Mouse (Mus musculus) kidney, embryonic 15.5 days (tissue): ENCODE results near the gene Cth. TPM values are rescaled to one million over a fixed set of nuclear protein-coding genes. Genes with fewer than 3 reads are reported as not detected.
"Not testable (repeated sequence)": the region's sequence is repeated elsewhere in the genome, so short reads cannot be mapped to it uniquely, and the experiment has no call there.

ENCODE experiments used
- ATAC-seq: fragments of 200-750 bp; cut with Nextera tagmentation; replicated peaks from 2 replicates; pipeline ENCODE4 v1.8.0; 2017; ENCODE audit warnings: moderate TSS enrichment; ENCODE audit not compliant: low FRiP score
- H3K27ac ChIP-seq: fragments of 300-500 bp; sonication (generic); 2 replicates; pipeline ENCODE4 v1.5.1; 2015; ENCODE audit warnings: mild to moderate bottlenecking, inconsistent platforms
- H3K27me3 ChIP-seq: fragments of 300-500 bp; sonication (generic); 2 replicates; pipeline ENCODE4 v1.6.1; 2015; ENCODE audit warnings: inconsistent platforms
- H3K36me3 ChIP-seq: fragments of 300-500 bp; sonication (generic); 2 replicates; pipeline ENCODE4 v1.6.1; 2015; ENCODE audit warnings: inconsistent platforms
- H3K4me1 ChIP-seq: fragments of 300-500 bp; sonication (generic); 2 replicates; pipeline ENCODE4 v1.6.1; 2015; ENCODE audit warnings: inconsistent platforms
- H3K4me2 ChIP-seq: fragments of 300-500 bp; sonication (generic); 2 replicates; pipeline ENCODE4 v1.6.1; 2015; ENCODE audit warnings: moderate library complexity, mild to moderate bottlenecking, inconsistent platforms
- H3K4me3 ChIP-seq: fragments of 300-500 bp; sonication (generic); replicated peaks from 2 replicates; pipeline ENCODE4 v1.5.1; 2015; ENCODE audit warnings: mild to moderate bottlenecking, inconsistent platforms
- H3K9ac ChIP-seq: fragments of 300-500 bp; sonication (generic); 2 replicates; pipeline ENCODE4 v1.6.1; 2015; ENCODE audit warnings: mild to moderate bottlenecking, inconsistent platforms
- H3K9me3 ChIP-seq: fragments of 300-500 bp; sonication (generic); replicated peaks from 2 replicates; pipeline ENCODE4 v1.6.1; 2016; ENCODE audit warnings: inconsistent platforms
- WGBS: fragments of 180-500 bp; shearing (Covaris S2); methylation state at CpG from one replicate; pipeline ENCODE4 v1.1.7; 2015; ENCODE audit warnings: mixed read lengths; 5-methylcytosine and 5-hydroxymethylcytosine counted together
- polyA plus RNA-seq: library from polyadenylated mRNA; unstranded; fragments of >200 nt; fragmentation: Nextera tagmentation; extraction: Ambion mirVana; gene quantifications from 2 replicates; pipeline ENCODE4 v1.2.1, GENCODE M21; 2015

Gene Cth
- polyA plus RNA-seq, 1 experiment from 2014 or later: 47.0 TPM

DNA sequence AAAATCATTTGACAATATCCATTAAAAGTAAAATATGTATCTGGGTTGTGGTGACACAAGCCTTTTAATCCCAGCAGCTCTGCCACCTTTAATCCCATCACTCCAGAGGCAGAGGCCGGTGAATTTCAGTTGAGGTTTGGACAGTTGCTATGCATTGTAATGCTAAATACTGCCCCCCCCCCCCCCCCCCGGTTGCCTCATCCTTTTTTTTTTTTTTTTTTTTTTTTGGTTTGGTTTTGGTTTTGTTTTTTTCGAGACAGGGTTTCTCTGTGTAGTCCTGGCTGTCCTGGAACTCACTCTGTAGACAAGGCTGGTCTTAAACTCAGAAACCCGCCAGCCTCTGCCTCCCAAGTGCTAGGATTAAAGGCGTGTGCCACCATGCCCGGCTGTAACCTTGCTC, 8.3 kb upstream of the Cth start:
- not testable (repeated sequence) for H3K4me2 ChIP-seq, ATAC-seq, H3K4me3 ChIP-seq, H3K36me3 ChIP-seq, H3K9me3 ChIP-seq, H3K27ac ChIP-seq, H3K27me3 ChIP-seq, H3K9ac ChIP-seq, H3K4me1 ChIP-seq
- 71% methylated on average over 4 of the region's 6 CpGs for WGBS

DNA sequence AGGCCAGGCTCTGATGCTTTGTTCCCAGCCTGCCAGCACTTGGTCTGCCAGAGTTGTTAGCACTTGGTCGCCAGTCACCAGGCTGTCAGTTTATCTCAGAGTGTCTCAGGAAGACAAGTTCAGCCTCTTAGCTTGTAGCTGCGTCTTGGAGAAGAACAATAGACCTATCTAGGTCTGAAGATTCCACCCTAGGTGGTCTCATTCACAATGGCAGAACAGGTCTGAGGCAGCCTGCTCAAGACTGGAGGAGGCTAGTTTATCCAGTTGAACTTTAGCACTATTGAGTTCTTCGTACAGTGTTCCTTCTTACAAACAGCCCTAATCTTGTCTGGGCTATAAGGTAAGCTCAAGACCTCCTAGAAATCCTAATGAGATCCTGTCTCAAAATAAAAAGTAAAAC, 7.2 kb upstream of the Cth start:
- 61% methylated on average over 3 of the region's 3 CpGs for WGBS
- Histone ChIP-seq H3K4me1 (no peaks in the 10 kb centered on the region), H3K27me3 (no peaks in the 10 kb centered on the region), H3K27ac (no peak overlapping the region), H3K36me3 (no peaks in the 10 kb centered on the region), H3K9ac (no peak overlapping the region), H3K9me3 (no peaks in the 10 kb centered on the region), H3K4me2 (no peak overlapping the region), H3K4me3 (no peak overlapping the region)
- ATAC-seq: no peak

DNA sequence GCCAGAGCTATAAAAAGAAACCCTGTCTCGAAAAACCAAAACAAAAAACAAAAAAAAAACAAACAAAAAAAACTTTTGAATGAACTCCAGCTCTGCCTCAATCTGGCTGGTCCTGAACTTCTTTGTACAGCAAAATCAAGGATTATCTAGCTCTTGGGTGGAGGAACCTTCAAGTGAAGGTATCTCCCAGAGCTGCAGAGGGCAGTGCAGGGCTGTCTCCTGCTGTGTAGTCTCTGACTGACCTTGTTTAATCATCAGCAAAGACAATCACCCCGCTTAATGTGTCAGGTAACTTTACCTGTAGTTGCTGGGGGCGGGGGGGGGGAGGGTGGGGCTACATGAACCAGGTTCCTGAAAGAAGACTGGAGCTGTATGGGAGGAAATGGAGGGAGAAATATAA, 6.7 kb upstream of the Cth start:
- no peaks in the 10 kb centered on the region for H3K27me3 ChIP-seq
- H3K27ac ChIP-seq: no peak overlapping the region
- ATAC-seq: no peak; the same call in 1 of the 2 replicates
- no peak overlapping the region for H3K4me3 ChIP-seq
- H3K4me1 ChIP-seq: no peaks in the 10 kb centered on the region
- no peaks in the 10 kb centered on the region for H3K9me3 ChIP-seq
- 57% methylated on average over 3 of the region's 3 CpGs for WGBS
- H3K4me2 ChIP-seq: no peak overlapping the region
- no peak overlapping the region for H3K9ac ChIP-seq
- no peaks in the 10 kb centered on the region for H3K36me3 ChIP-seq

DNA sequence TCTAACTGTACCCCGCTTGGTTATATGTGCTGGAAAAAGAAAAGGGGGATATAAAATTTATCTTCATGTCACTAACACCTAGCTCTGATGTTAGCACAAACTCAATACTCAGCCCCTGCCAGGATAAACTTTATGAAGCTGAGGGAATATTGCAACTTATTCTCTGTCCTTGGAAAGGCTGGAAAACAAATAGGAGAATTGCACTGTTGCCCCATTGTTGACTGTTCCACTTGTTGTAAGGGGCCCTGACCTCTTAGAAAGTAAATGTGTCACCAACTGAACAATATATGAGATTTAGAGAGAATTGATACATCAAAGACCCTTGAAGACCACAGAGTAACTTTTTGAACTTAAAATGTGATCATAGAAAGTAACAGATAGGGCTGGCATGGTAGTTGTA, 4.5 kb upstream of the Cth start:
- H3K9ac ChIP-seq: no peak overlapping the region
- H3K9me3 ChIP-seq: no peaks in the 10 kb centered on the region
- no peak for ATAC-seq
- H3K36me3 ChIP-seq: no peaks in the 10 kb centered on the region
- peaks cover 3% of the 10 kb centered on the region; the same call in 1 of the 2 replicates for H3K27me3 ChIP-seq
- H3K4me3 ChIP-seq: no peak overlapping the region
- no peak overlapping the region for H3K27ac ChIP-seq
- 79% methylated on average over 1 of the region's 1 CpGs for whole genome bisulfite sequencing
- H3K4me1 ChIP-seq: peaks cover 6% of the 10 kb centered on the region; the same call in 1 of the 2 replicates
- no peak overlapping the region for H3K4me2 ChIP-seq

DNA sequence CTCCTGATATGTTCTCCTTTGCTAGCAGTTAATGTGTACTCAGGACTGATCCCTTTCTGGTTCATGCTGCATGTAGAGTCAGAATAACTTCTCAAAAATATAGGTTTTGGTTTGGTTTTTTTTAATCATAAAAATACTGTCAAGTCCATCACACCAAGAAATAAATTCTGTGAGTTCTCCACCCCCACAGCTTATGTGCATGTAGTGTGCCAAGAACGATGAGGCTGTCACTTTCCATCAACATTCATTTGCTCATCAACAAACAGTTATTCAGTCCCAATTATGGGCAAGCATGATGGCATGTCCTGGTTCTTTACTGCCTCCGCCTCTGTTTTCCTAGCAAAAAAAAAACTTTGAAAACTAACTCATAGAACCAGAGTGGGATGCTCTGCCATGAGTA, 3.9 kb upstream of the Cth start:
- Histone ChIP-seq H3K4me1 (peaks cover 9% of the 10 kb centered on the region; the same call in 1 of the 2 replicates), H3K9me3 (no peaks in the 10 kb centered on the region), H3K4me3 (no peak overlapping the region), H3K4me2 (no peak overlapping the region), H3K9ac (no peak overlapping the region), H3K36me3 (no peaks in the 10 kb centered on the region), H3K27ac (no peak overlapping the region), H3K27me3 (peaks cover 3% of the 10 kb centered on the region; the same call in 1 of the 2 replicates)
- WGBS: 83% methylated on average over 2 of the region's 2 CpGs
- ATAC-seq: no peak

DNA sequence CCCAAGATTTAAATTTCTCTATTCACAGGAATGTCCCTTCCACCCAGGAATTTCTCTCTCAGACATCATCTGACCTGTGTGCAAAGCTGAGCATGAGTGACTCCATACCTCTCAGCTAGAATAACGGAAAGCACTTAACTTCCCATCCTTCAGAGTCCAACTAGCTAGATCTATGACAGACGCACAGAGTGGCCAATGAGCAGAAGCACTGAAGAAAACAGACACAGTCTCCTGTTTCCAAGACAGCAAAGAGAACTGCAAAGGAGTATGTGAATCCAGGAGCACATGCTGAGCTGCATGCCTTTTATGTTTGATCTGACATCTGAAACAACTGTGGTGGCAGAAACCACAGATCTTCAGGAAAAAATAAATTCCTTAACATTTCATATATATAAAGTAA, 1.9 kb upstream of the Cth start:
- no peaks in the 10 kb centered on the region for H3K9me3 ChIP-seq
- H3K4me2 ChIP-seq: no peak overlapping the region
- H3K4me1 ChIP-seq: peaks cover 14% of the 10 kb centered on the region; the same call in 1 of the 2 replicates
- H3K27ac ChIP-seq: no peak overlapping the region
- H3K9ac ChIP-seq: no peak overlapping the region
- WGBS: 46% methylated on average over 2 of the region's 2 CpGs
- H3K27me3 ChIP-seq: peaks cover 3% of the 10 kb centered on the region; the same call in 1 of the 2 replicates
- H3K36me3 ChIP-seq: no peaks in the 10 kb centered on the region
- no peak for ATAC-seq
- H3K4me3 ChIP-seq: no peak overlapping the region

DNA sequence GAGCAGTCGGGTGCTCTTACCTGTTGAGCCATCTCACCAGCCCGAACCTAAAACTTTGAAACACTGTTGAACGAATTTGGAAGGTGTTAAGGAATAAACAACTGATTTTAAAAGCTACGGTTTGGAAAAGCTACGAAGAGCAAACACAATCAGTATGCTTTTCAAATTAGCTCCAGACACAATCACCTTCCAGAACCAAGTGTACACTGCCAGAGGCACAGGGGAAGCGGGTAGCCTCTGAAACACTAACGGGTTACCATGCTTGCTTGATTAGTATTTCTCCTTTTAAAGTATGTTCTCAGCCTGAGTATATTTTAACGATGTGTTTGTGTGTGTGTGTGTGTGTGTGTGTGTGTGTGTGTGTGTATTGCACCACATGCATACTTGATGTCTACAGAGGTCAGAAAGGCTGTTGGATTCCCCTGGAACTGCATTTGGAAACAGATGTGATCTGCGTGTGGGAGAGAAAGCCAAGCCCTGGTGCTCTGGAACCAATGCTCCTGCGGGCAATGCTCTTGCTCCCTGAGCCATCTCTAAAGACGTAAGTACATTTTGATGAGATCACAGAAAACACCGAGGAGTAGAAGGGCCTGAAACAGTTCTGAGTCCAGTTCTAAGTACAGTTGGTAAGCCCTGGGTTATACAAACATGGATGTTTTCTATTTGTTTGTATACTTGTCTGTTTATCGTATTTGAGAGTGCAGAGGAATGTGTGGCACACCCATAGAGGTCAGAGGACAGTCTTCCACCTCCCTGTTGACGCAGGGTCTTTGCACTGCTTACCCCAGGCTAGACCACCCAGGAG, 1.0 kb upstream of the Cth start:
- Histone ChIP-seq H3K9ac (no peak overlapping the region), H3K36me3 (no peaks in the 10 kb centered on the region), H3K4me1 (peaks cover 14% of the 10 kb centered on the region; the same call in 1 of the 2 replicates), H3K9me3 (no peaks in the 10 kb centered on the region), H3K27ac (no peak overlapping the region), H3K4me2 (no peak overlapping the region), H3K4me3 (no peak overlapping the region), H3K27me3 (peaks cover 3% of the 10 kb centered on the region; the same call in 1 of the 2 replicates)
- WGBS: 86% methylated on average over 14 of the region's 14 CpGs
- ATAC-seq: no peak

DNA sequence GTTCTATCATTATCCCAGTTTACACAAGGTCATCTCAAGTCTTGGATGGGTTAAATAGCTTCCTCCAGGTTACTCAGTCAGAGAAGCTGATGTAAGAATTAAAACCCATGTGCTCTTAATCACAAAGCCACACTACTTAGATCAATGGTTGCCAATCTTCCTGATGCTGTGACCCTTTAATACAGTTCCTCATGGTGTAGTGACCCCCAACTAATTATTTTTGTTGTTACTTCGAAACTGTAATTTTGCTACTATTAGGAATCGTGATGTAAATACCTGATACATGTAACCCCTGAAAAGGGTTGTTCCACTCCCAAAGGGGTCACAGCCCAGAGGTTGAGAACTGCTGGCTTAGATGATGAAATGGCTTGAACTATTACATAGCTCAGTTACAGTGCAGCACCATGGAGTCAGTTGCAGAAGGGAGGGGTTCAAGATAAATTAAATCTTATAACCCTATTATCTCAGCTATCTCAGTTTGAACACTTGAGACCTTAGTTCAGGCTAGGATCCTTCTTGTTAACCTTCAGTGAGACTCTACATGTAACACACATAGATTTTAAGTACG, 1.5 kb downstream of the Cth start:
- Histone ChIP-seq H3K4me3 (peak overlapping the region; percentile 66), H3K4me2 (peak overlapping the region; percentile 94), H3K36me3 (0 out of 2 replicates have a peak, but pooled peaks cover 11% of the 10 kb centered on the region), H3K4me1 (peaks cover 14% of the 10 kb centered on the region; the same call in 1 of the 2 replicates), H3K9me3 (no peaks in the 10 kb centered on the region), H3K27me3 (peaks cover 3% of the 10 kb centered on the region; the same call in 1 of the 2 replicates), H3K27ac (no peak overlapping the region), H3K9ac (no peak overlapping the region)
- WGBS: 62% methylated on average over 3 of the region's 3 CpGs
- ATAC-seq: no peak

DNA sequence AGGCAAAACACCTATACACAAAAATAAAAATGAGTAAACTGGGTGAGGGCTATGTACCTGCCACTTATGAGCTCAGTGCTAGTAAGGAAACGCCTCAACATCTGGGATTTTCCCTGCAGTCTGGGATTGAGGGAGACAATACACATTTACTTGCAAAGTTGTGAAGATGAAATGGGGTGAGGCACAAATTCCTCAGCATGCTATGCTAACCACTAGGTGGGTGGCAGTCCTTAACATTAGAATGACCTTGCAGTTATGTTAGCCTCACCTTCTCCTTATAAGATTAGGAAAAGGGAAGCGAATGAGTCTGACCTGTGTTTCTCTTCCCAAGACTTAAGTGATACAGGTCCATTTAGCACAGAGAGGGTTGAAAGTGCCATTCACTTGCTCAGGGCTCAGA, 3.5 kb downstream of the Cth start:
- no peak overlapping the region for H3K9ac ChIP-seq
- peaks cover 14% of the 10 kb centered on the region; the same call in 1 of the 2 replicates for H3K36me3 ChIP-seq
- 85% methylated on average over 2 of the region's 2 CpGs for WGBS
- no peak overlapping the region for H3K4me3 ChIP-seq
- no peak overlapping the region for H3K27ac ChIP-seq
- H3K4me1 ChIP-seq: peaks cover 14% of the 10 kb centered on the region; the same call in 1 of the 2 replicates
- peaks cover 1% of the 10 kb centered on the region; the same call in 1 of the 2 replicates for H3K27me3 ChIP-seq
- no peak for ATAC-seq
- H3K4me2 ChIP-seq: no peak overlapping the region
- H3K9me3 ChIP-seq: no peaks in the 10 kb centered on the region

DNA sequence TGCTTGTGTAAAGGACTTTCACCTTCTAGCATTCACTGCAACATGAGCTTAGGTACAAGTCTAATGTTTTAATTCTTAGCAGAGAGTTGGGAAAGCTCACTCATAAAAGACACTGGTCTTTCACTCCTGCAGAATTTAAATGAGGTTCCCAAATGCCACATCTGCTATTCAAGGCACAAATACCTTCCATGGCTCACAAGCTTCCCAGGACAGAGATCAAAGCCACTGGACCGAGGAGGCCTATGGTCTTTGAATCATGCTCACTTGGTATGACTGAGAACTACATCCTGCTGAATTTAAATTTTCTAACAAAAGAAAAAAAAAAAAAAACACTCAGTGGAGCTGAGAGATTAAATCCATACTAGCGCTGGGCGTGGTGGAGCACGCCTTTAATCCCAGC, 8.5 kb downstream of the Cth start:
- no peaks in the 10 kb centered on the region for H3K4me1 ChIP-seq
- peak; percentile 78 for ATAC-seq
- no peak overlapping the region for H3K9ac ChIP-seq
- H3K9me3 ChIP-seq: no peaks in the 10 kb centered on the region
- no peak overlapping the region for H3K27ac ChIP-seq
- no peak overlapping the region for H3K4me2 ChIP-seq
- WGBS: 83% methylated on average over 4 of the region's 4 CpGs
- no peak overlapping the region for H3K4me3 ChIP-seq
- H3K27me3 ChIP-seq: no peaks in the 10 kb centered on the region
- peaks cover 26% of the 10 kb centered on the region; the same call in 1 of the 2 replicates for H3K36me3 ChIP-seq

DNA sequence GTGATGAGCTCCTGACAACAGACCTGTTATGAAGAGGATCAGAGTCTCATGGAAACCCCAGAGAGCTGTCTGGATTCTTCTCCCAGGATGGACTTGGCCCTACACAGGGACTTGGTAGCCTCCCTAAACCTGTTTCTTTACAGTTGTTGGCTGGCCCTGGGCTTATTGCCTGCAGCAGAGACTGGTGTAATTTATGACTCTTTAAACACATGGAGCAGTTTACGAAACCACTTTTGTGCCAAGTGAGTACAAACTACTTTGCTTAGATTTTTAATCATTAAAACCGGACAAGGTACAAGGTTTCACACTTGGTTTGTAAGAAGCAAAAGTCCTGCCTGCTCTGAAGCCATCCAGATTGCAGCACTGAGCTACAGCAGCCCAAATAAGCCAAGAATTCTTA, 12.7 kb downstream of the Cth start:
- WGBS: 63% methylated on average over 2 of the region's 2 CpGs
- Histone ChIP-seq H3K9ac (no peak overlapping the region), H3K4me3 (no peak overlapping the region), H3K27me3 (no peaks in the 10 kb centered on the region), H3K4me2 (no peak overlapping the region), H3K36me3 (peaks cover 28% of the 10 kb centered on the region), H3K4me1 (no peaks in the 10 kb centered on the region), H3K27ac (no peak overlapping the region), H3K9me3 (no peaks in the 10 kb centered on the region)
- ATAC-seq: no peak

DNA sequence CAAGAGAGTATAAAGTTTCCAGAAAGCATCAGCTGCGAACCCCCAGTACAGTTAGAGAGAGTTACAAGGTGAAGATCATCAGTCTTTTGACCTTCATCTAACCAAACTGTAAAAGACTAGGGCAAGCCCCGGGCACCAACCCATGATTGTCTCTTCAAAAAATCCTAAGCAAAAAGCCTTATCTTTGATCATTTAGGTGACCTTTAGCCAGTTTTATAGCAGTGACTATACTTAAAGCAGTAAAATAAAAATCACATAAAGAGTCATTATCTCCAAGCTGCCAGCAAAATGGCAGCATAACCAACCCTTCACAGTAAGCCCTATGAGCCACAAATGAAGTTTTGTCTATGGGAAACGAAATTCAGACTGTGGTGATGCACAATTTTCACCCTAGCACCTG, 14.6 kb downstream of the Cth start:
- H3K4me1 ChIP-seq: no peaks in the 10 kb centered on the region
- H3K4me3 ChIP-seq: no peak overlapping the region
- ATAC-seq: no peak
- H3K4me2 ChIP-seq: no peak overlapping the region
- peaks cover 44% of the 10 kb centered on the region for H3K36me3 ChIP-seq
- H3K27ac ChIP-seq: no peak overlapping the region
- H3K9me3 ChIP-seq: no peaks in the 10 kb centered on the region
- no peaks in the 10 kb centered on the region for H3K27me3 ChIP-seq
- H3K9ac ChIP-seq: no peak overlapping the region
- WGBS: 69% methylated on average over 3 of the region's 3 CpGs
